Mouse (Mus musculus) embryonic stem cell, embryonic (primary cell): ENCODE data around the gene Lrrfip2.

Source experiments
- CTCF ChIA-PET, 4 experiments: fragments of 300-600 bp in 2 of 4; fragments of 350-600 bp in 2 of 4; sonication (Branson Sonifier 250); formaldehyde crosslinking; loops; one replicate each; lab custom pipeline; 2022; ENCODE audit warnings: inconsistent platforms in 2 of 4; lab: Charles Lee
- POLR2A ChIA-PET, 4 experiments: fragments of 300-600 bp in 2 of 4; fragments of 350-600 bp in 2 of 4; sonication (Branson Sonifier 250); formaldehyde crosslinking; loops; one replicate each; lab custom pipeline; 2022; ENCODE audit warnings: antibody characterized with exemption in 4 of 4, inconsistent platforms in 1 of 4; lab: Charles Lee

Gene Lrrfip2

DNA sequence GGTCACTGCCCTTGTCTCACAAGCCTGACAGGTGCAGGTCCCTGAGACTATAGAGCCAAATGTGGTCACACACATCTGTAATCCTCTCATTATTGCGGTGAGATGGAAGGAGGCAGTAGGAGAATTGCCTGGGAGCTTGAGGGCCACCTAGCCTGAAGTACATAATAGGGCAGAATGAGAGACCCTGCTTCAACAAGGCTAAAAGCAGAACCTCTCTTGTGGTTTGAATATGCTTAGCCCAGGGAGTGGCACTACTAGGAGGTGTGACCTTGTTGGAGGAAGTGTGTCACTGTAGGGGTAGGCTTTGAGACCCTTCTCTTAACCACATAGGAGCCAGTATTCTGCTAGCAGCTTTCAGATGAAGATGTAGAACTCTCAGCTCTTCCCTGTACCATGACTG is 26.0 kb downstream of the Lrrfip2 start:
- CTCF ChIA-PET, result interaction anchor here in 1 of 4 experiments (0.7 kb wide), 1 partner anchor 56 kb away, joined by 4 read pairs; no protein-coding TSS in a partner anchor

GRCm38 (mm10) chr9:111144711-111145110 is 27.3 kb downstream of the Lrrfip2 start:
- CTCF ChIA-PET, result no interaction called here
- POLR2A ChIA-PET, result no interaction called here

More for the DNA sequence above, 26.0 kb downstream of the Lrrfip2 start:
- POLR2A ChIA-PET, result interaction anchor here in 1 of 4 experiments (1.8 kb wide), 1 partner anchor 25 kb away, joined by 5 read pairs; no protein-coding TSS in a partner anchor

GRCm38 (mm10) chr9:111145497-111146190 is 28.3 kb downstream of the Lrrfip2 start:
- ChIA-PET CTCF (no interaction called here), POLR2A (interaction anchor here in 1 of 4 experiments (1.0 kb wide), 1 partner anchor 25 kb away, joined by 3 read pairs; no protein-coding TSS in a partner anchor)

DNA sequence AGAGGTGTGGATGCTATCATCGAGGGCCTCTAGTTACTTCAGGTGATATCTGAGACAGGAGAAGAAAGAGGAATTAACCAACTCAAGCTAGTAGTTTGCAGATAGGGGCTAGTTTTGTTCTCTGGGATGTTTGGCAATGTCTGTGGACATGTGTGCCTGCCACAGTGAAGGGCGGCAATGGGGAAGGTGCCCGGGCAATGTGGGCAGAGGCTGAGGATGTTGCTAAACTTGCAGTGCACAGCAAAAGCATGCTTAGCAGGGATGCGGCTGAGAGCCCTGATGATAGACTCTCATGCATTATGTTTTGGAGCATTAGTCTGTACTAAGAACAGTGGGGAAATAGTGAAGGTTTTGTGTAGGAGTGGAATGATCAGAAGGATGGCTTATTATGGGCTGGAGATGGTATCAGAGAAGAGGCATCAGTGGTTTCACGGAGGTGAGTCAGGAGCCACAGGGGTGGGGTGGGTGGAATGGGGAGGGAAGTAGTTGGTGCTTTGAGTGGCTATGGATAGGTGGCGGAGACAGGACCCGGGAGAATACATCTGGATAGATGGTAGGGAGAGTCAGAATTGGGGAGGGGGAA is 28.9 kb downstream of the Lrrfip2 start:
- CTCF ChIA-PET, result no interaction called here
- POLR2A ChIA-PET, result interaction anchor here in 1 of 4 experiments (0.8 kb wide), 1 partner anchor 10 kb away, joined by 3 read pairs; no protein-coding TSS in a partner anchor

DNA sequence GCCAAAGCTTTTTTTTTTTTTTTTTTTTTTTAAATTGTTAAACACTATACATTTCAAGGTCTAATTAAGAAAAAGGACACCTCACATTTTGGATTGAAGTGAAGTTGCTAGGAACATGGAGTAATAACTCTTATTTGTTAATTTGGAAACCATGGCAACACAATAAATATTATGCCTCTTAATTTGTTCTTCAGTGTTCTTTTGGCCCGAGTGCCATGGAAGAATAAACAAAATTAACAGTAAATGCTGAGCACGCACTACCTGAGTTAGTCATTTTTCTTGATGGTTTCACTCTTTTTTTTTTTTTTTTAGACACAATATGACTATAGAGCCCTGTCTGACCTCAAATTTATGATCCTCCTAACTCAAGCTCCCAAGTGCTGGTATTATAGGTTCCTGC is 30.6 kb downstream of the Lrrfip2 start:
- CTCF ChIA-PET, result no interaction called here
- POLR2A ChIA-PET, result interaction anchor here in 1 of 4 experiments (0.6 to 1.8 kb wide), 2 partner anchors 10 to 102 kb away, joined by 3 to 6 read pairs; no protein-coding TSS in a partner anchor

DNA sequence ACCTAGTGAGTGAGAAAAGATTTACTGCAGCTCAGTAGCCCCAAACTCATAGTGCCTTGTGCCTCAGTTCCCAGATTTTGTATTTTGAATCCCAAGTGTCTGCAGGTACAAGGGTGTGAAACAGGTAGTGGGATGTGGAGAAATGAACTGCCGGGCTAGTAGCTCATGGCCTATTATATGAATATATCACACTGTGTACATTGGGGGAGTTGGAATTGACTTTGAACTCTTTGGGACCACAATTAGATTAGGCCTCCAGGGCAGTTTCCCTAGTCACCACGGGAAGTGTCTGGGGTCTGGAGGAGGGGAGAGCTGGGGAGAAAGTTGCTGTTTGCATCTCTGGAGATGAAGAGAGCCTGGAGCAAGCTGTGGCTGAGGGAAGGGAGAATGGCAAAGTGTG is 31.0 kb downstream of the Lrrfip2 start:
- ChIA-PET CTCF (no interaction called here), POLR2A (interaction anchor here in 1 of 4 experiments (0.6 to 1.8 kb wide), 3 partner anchors 11 to 102 kb away, joined by 3 to 6 read pairs (median 4); no protein-coding TSS in a partner anchor)

- ChIA-PET CTCF (no interaction called here), POLR2A (interaction anchor here in 2 of 4 experiments (0.8 to 1.3 kb wide), 2 partner anchors 21 to 123 kb away, joined by 3 to 4 read pairs; no protein-coding TSS in a partner anchor)
Measured at GRCm38 (mm10) chr9:111149188-111149945, 32.0 kb downstream of the Lrrfip2 start.

- ChIA-PET POLR2A (interaction anchor here in 1 of 4 experiments (0.6 kb wide), 1 partner anchor 182 kb away, joined by 3 read pairs; no protein-coding TSS in a partner anchor), CTCF (no interaction called here)
Measured at GRCm38 (mm10) chr9:111152314-111152897, 35.0 kb downstream of the Lrrfip2 start.

DNA sequence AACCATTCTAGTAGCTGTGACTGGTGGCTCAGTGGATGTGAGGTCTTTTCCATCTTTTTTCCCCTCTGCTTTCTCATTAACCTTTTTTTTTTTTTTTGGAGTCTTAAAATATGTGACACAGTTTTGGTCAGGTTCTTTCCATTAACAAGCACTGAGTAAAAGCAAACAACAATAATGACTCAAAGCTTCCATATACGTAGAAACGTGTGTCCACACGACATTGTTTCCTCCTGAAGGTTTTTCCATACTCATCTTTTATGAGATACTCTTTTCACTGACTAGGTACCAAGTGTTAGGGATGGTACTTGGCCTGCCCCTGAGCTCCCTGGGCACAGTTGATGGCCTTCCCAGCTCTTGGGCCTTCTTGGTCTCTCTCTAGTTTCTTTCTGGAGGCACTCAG is 35.6 kb downstream of the Lrrfip2 start:
- POLR2A ChIA-PET, result interaction anchor here in 1 of 4 experiments (0.6 kb wide), 1 partner anchor 181 kb away, joined by 3 read pairs; no protein-coding TSS in a partner anchor
- CTCF ChIA-PET, result no interaction called here

DNA sequence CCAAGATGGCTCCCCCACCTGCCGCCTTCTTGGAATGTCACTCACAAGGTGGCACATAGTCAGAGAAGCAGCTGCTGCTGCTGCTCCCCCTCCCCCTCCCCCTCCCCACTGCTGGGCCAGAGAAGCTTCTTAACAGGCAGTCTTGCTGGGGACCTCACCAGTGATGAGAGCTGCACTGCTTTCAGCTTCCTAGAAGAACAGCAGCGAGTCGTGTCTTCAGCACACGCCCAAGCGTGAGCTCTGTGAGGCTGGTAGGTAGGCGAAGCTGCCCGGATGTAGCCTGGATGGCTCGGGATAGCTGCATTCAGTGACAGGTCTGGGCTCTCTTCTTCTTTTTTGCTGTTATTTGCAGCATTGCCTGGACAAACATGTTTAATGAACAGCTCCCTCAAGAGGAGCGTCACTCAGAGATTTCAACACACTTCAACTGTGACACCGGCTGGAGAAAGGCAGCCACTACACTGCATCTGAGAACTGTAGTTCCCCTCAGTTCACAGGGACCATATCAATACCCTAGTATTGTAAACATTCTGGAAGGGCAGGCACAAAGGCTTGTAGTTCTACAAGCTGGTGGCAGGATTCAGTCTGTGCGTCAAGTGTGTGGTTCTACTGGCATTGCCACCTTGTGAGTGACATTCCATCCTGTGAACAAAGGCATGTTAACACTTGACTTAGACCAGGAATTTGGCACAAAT is 38.5 kb downstream of the Lrrfip2 start:
- ChIA-PET CTCF (interaction anchor here in 1 of 4 experiments (0.6 kb wide), 1 partner anchor 285 kb away, joined by 3 read pairs; no protein-coding TSS in a partner anchor), POLR2A (interaction anchor here in 2 of 4 experiments (1.4 to 1.5 kb wide), 2 partner anchors 15 to 37 kb away, joined by 3 to 4 read pairs; no protein-coding TSS in a partner anchor)

DNA sequence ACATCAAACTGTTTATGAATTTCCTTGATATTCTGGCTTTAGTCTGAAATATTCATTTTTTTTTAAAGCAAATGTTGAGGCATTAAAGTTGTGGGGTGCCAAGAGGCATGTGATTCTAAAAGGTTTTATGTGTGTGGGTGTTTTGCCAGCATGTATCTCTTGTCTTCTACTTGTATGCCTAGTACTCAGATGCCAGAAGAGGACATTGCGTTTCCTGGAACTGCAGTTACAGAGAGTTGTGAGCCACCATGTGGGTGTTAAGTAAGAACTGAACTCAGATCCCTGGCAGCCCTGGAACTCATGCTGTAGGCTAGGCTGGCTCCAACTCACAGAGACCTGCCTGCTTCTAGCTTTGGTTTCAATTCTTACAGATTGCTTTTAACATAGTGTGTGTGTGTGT is 42.2 kb downstream of the Lrrfip2 start:
- ChIA-PET CTCF (interaction anchor here in 1 of 4 experiments (0.6 kb wide), 1 partner anchor 883 kb away, joined by 3 read pairs; no protein-coding TSS in a partner anchor), POLR2A (interaction anchor here in 1 of 4 experiments (0.6 kb wide), 1 partner anchor 255 kb away, joined by 3 read pairs; no protein-coding TSS in a partner anchor)

GRCm38 (mm10) chr9:111161213-111161612 is 43.8 kb downstream of the Lrrfip2 start:
- POLR2A ChIA-PET, result interaction anchor here in 1 of 4 experiments (1.4 kb wide), 1 partner anchor 129 kb away, joined by 3 read pairs; no protein-coding TSS in a partner anchor
- CTCF ChIA-PET, result interaction anchor here in 1 of 4 experiments (0.6 kb wide), 1 partner anchor 445 kb away, joined by 3 read pairs; no protein-coding TSS in a partner anchor

GRCm38 (mm10) chr9:111166612-111167011 is 49.2 kb downstream of the Lrrfip2 start:
- CTCF ChIA-PET, result no interaction called here
- POLR2A ChIA-PET, result interaction anchor here in 1 of 4 experiments (1.3 kb wide), 1 partner anchor 105 kb away, joined by 4 read pairs; the partner anchor contains the start of genes Epm2aip1 and Mlh1

DNA sequence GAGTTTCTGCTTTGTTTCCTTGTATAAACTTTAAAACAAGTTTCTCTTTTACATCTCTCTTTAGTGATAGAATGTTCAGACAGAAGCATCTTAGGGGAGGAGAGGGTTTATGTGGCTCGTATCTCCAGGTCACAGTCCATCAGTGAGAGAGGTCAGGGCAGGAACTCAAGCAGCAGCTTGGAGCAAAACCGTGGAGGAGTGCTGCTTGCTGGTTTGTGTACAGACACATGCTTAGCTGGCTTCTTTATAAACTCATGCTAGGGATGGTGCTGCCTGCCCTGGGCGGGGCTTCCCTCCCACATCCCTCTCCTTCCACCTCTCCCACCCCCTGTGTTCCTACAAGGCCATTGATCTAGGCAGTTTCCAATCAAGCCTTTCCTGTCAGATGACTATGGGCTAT is 53.0 kb downstream of the Lrrfip2 start:
- CTCF ChIA-PET, result interaction anchor here in 1 of 4 experiments (0.5 kb wide), 1 partner anchor 120 kb away, joined by 3 read pairs; no protein-coding TSS in a partner anchor
- POLR2A ChIA-PET, result no interaction called here

GRCm38 (mm10) chr9:111174071-111174470 is 56.7 kb downstream of the Lrrfip2 start:
- ChIA-PET CTCF (no interaction called here), POLR2A (no interaction called here)

DNA sequence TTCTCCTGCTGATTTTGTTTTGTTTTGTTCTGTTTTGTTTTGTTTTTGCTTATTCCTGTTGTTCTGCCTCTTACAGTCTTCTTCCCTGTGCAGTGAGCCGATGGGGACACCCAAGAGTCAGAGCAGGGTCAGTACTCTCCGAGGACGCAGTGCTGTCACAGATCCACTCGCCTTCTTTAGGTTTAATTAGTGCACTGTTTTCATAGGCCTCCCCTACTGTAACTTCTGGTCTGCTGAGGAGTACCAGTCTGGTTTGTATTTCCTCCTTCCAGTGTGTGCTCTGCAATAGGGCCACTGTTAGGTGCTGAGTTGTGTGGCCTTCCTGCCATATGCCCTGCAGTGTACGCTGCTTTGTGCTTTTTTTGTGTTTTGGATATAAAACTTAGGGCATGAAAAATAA is 61.6 kb downstream of the Lrrfip2 start:
- CTCF ChIA-PET, result no interaction called here
- POLR2A ChIA-PET, result no interaction called here

GRCm38 (mm10) chr9:111182176-111182575 is 64.8 kb downstream of the Lrrfip2 start:
- ChIA-PET CTCF (no interaction called here), POLR2A (interaction anchor here in 1 of 4 experiments (0.7 kb wide), 2 partner anchors 39 to 78 kb away, joined by 3 read pairs; no protein-coding TSS in a partner anchor)
